Mouse (Mus musculus) forebrain, postnatal 0 days (tissue): ENCODE data around the gene Cxcl13. TPM values are rescaled to one million over a fixed set of nuclear protein-coding genes. Genes with fewer than 3 reads are reported as not detected.

Source experiments
- ATAC-seq: fragments of 200-750 bp; cut with Nextera tagmentation; 2 replicates; pipeline ENCODE4 v1.8.0; 2017; ENCODE audit warnings: mild to moderate bottlenecking, moderate library complexity
- DNase-seq: peaks from one replicate; pipeline ENCODE4 v3.0.0-alpha.2; 2015
- H3K27ac ChIP-seq: fragments of 300-500 bp; sonication (generic); 2 replicates; pipeline ENCODE4 v1.5.1; 2014; ENCODE audit warnings: low read depth, mild to moderate bottlenecking, antibody characterized with exemption, low read length, moderate library complexity, mixed read lengths
- H3K27me3 ChIP-seq: fragments of 300-500 bp; sonication (generic); 2 replicates; pipeline ENCODE4 v1.6.1; 2014; ENCODE audit warnings: mild to moderate bottlenecking, low read length, mixed read lengths; ENCODE audit not compliant: insufficient read depth
- H3K36me3 ChIP-seq: fragments of 300-500 bp; sonication (generic); 2 replicates; pipeline ENCODE4 v1.6.1; 2014; ENCODE audit warnings: mild to moderate bottlenecking, moderate library complexity; ENCODE audit not compliant: insufficient read depth
- H3K4me1 ChIP-seq: fragments of 300-500 bp; sonication (generic); 2 replicates; pipeline ENCODE4 v1.6.1; 2014; ENCODE audit warnings: antibody characterized with exemption; ENCODE audit not compliant: insufficient read depth
- H3K4me2 ChIP-seq: fragments of 300-500 bp; sonication (generic); 2 replicates; pipeline ENCODE4 v1.6.1; 2014; ENCODE audit warnings: low read depth, mild to moderate bottlenecking, moderate library complexity
- H3K4me3 ChIP-seq: fragments of 300-500 bp; sonication (generic); 2 replicates; pipeline ENCODE4 v1.5.1; 2014; ENCODE audit warnings: low read depth, low read length, mixed read lengths
- H3K9ac ChIP-seq: fragments of 300-500 bp; sonication (generic); 2 replicates; pipeline ENCODE4 v1.6.1; 2014; ENCODE audit warnings: mild to moderate bottlenecking
- H3K9me3 ChIP-seq: fragments of 300-500 bp; sonication (generic); 2 replicates; pipeline ENCODE4 v1.6.1; 2016; ENCODE audit warnings: low read length
- CTCF ChIP-seq: sonication (generic); IDR thresholded peaks from 2 replicates; pipeline ENCODE4 v1.5.1; 2016; ENCODE audit warnings: antibody characterized with exemption, control low read depth, low read depth
- WGBS: fragments of 180-500 bp; shearing (Covaris S2); extraction: QIAGEN DNeasy Blood & Tissue Kit; methylation state at CpG from one replicate; pipeline ENCODE4 v1.1.7; 2014; 5-methylcytosine and 5-hydroxymethylcytosine counted together
- polyA plus RNA-seq: library from polyadenylated mRNA; unstranded; fragments of >200 nt; fragmentation: Nextera tagmentation; extraction: Ambion mirVana; gene quantifications from 2 replicates; pipeline ENCODE4 v1.2.1, GENCODE M21; 2015
- total RNA-seq: library from RNA; depleted of rRNA; stranded (reverse); fragments of >200 nt; gene quantifications from 2 replicates; pipeline ENCODE4 v1.2.3, GENCODE M21; 2014; rRNA removed

The Cxcl13 gene
- total and polyA plus RNA-seq, 2 experiments from 2014 or later = 0.22 TPM; not detected in 1

DNA sequence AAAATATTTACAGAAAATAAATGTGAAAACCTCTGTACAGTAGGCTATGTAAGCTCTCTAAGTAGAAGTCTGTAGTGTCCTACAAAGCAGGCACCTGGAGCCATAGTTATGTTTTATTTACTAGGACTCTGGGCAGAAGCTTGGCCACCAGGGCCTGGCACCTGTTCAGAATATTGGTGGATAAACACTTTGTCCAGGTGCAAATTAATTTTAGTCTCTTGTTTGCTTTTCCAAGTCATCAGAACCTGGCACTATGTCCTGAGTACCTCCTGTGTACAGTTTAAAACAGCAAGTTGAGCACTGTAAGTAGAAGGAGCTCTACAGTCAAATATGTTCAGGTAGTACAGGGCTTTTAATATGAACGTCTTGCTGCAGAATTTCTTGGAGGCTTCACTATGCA is 52.3 kb downstream of the Cxcl13 start:
- WGBS = 65% methylated on average over 1 of the region's 1 CpGs
- H3K36me3 ChIP-seq = no peaks in the 10 kb centered on the region
- no peak overlapping the region for H3K4me3 ChIP-seq
- no peaks in the 10 kb centered on the region for H3K4me1 ChIP-seq
- no peak overlapping the region for H3K9ac ChIP-seq
- H3K27ac ChIP-seq = no peak overlapping the region
- H3K27me3 ChIP-seq = no peaks in the 10 kb centered on the region
- TF ChIP-seq CTCF = no peak
- no peak overlapping the region for H3K4me2 ChIP-seq
- no peaks in the 10 kb centered on the region for H3K9me3 ChIP-seq
- DNase-seq (no peak), ATAC-seq (no peak)

Other genes with a start within 250 kb of the Cxcl13 start
- not detected in 2 replicates for gene Gm7978, start 220.8 kb upstream of the Cxcl13 start, total RNA-seq
- gene Gm7978, start 220.8 kb upstream of the Cxcl13 start, polyA plus RNA-seq = not detected in 2 replicates
- gene Gm7982, start 214.9 kb upstream of the Cxcl13 start, total RNA-seq = not detected in 2 replicates
- gene Gm7982, start 214.9 kb upstream of the Cxcl13 start, polyA plus RNA-seq = not detected in 2 replicates
- gene E330014E10Rik, start 181.0 kb upstream of the Cxcl13 start, total RNA-seq = not detected in 2 replicates
- gene E330014E10Rik, start 181.0 kb upstream of the Cxcl13 start, polyA plus RNA-seq = not detected in 2 replicates
- 22.6 and 24.0 TPM in 2 replicates for gene Cnot6l, start 207.2 kb downstream of the Cxcl13 start, total RNA-seq
- gene Cnot6l, start 207.2 kb downstream of the Cxcl13 start, polyA plus RNA-seq = 8.3 and 16.2 TPM in 2 replicates